Mouse (Mus musculus) left cerebral cortex, postnatal 25 days (tissue): ENCODE results near the gene Rsph1. TPM values are rescaled to one million over a fixed set of nuclear protein-coding genes. Genes with fewer than 3 reads are reported as not detected.

ENCODE experiments used
- DNase-seq, 2 experiments: peaks; one replicate each; pipeline ENCODE4 v3.0.0; 2022; ENCODE audit warnings: low spot score in 2 of 2, mixed read lengths in 1 of 2
- intact Hi-C: fragments of 180-260 bp; cut with DNase I; formaldehyde crosslinking; loops from one replicate; pipeline ENCODE4 v1.15.1; 2025
- total RNA-seq, 2 experiments: library from RNA; stranded (reverse); gene quantifications; 2 replicates each; pipeline ENCODE4 v1.2.3; 2021

Rsph1 gene
- total RNA-seq, 2 experiments from 2014 or later, result 16.7 to 17.7 TPM

DNA sequence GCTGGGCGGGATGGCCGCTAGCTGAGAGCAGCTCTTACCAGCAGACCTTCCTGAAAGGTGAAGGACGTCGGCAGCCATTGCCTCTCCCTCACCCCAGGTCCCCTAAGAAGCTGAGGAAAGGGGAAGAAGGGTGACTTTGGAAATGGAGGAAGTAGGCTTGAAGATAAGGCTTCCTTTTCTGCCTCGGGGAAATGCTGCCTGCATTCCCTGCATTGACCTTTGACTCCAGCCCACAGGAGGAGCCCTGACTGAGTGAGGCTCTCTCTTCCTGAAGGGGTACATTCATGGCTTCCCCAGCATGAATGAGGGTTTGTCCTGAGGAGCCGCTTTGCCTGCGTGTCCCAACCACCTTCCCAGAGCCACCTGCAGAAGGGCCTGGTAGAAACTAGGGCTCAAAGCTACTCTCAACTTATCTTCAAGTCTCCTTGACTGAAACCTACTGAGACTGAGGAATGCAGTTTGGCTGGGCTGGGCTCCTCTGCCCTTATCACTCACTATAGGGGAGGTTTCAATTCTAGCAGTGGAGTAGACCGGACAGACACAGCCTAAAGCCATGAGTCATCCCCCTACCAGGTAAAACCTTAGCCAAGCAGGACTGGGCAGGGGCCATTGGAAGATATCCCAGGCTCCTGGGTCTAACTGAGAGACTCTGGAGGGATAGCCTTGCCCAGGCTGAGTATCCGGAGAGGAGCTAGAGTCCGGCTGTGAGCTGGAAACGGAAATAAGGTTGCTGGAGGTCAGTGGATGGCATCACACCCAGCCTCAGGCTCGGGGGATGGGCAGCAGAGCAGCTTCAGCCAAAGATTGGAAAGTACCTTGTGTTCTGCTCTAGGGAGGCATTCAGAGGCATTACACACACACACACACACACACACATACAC lies 28.0 kb upstream of the Rsph1 start:
- intact Hi-C loops, result no loop called here
- DNase-seq, result no peak

DNA sequence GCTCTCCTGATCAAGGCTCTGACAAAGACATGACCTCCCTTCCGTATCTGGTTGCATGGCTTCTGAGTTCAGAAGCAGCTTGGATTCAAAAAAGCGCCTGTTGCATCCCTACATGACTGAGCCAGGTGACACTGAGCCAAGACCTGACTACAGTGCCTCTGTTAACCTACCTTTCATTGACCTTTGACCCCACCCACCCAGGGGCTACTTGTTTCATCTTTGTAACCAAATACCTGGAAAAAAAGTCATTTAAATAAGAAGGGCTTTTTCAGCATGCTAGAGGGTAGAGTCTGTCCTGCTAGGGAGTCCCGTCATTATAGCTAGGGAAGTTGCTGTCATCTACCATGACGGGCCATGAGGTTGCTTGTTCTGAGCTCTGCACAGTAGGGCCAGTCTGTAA lies 26.2 kb upstream of the Rsph1 start:
- no peak for DNase-seq
- intact Hi-C loops, result no loop called here

- intact Hi-C loops, result no loop called here
- no peak for DNase-seq
Observed at GRCm38 (mm10) chr17:31300736-31301135, 23.6 kb upstream of the Rsph1 start.

DNA sequence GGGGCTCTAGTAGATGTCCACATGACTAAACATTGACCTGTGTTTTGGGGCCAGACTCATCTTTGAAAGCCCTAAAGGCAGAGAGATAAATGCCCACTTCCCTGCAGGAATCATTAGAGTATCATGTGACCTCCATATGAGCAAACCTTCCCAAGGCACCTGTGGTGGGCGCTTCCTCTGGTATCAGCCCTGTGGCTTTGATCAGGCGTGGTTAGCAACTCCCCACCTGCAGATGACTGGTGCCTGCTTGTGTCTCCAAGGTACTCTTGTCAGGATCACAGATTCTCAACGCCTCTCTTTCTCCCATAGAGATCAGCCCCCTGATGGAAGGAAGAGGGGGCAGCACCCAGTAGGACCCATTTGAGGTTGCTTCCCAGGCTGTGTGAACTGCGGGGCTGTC lies 22.8 kb upstream of the Rsph1 start:
- DNase-seq, result no peak
- intact Hi-C loops, result no loop called here

GRCm38 (mm10) chr17:31298419-31299209 lies 21.4 kb upstream of the Rsph1 start:
- no peak for DNase-seq
- intact Hi-C loops, result no loop called here

GRCm38 (mm10) chr17:31297521-31297939 lies 20.3 kb upstream of the Rsph1 start:
- DNase-seq, result peak in 1 of 2 experiments; percentile 43
- intact Hi-C loops, result no loop called here

DNA sequence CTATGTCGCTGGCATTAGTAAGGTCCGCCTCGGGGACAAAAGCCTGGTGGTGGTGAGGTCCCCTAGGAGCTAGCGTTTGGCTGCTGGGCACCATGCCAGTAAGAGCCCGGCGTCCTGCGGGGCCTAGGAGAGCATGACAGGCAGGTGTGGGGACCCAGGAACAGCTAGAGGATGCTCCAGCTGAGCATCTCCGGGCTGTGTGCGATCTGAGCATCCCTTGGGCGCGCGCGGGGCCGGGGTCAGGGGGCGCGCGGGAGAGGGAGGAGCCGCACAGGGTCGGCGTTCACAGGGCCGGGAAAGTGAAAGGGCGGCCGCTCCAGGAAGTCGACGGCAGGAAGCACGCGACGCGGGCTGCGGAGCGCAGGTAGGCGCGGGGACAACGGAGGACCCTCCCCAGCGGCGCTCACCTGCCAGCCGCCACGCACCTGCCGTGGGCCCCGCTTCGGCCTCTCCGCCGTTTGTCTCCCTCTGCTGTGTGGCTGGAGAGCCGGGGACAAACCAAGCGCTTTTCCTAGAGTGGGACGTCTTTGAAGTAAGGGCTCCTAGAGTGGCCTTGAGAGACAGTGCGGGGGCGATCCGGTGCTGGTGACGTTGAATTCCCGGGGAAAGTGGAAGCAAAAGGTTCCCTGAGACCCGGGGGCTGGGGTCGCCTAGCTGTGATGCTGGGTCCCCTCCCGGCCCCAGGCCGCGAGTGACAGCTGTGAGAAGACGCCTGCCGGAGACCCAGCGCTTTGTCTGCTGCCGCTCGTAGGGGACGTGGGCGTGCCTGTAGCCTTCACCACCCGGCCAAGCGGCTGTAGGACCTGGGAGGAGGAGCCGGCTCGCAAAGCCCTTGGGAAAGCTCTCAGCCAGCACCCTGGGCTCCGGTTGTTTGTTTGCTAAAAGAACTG lies 19.0 kb upstream of the Rsph1 start:
- peak; percentile 73 to 82 for DNase-seq
- intact Hi-C loops, result no loop called here

GRCm38 (mm10) chr17:31295215-31295891 lies 18.2 kb upstream of the Rsph1 start:
- DNase-seq, result no peak

GRCm38 (mm10) chr17:31294363-31295214 lies 17.4 kb upstream of the Rsph1 start:
- no peak for DNase-seq
- intact Hi-C loops, result loop anchor here (1.0 kb wide), 1 partner anchor 40 kb away; no protein-coding TSS in a partner anchor

More at GRCm38 (mm10) chr17:31295215-31295891, 18.2 kb upstream of the Rsph1 start:
- intact Hi-C loops, result no loop called here

DNA sequence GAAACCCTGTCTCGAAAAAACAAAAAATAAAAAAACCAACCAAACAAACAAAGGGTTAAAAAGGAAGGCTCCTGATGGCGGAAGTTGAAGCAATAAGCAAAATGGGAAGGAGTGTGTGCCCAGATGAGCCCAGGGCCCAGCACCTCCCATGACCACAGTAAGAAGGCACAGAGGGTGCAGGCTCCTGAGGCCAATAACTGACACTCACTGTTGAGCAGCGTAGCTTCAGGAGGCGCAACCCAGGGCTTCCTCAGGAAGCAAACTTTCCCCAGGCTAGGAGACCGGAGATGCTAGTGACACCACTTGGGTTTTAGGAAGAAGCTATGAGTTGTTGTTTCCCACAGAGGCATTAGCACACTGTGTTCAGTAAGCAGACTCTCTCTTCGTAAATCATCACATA lies 13.7 kb upstream of the Rsph1 start:
- intact Hi-C loops, result no loop called here
- no peak for DNase-seq

- DNase-seq, result no peak
- intact Hi-C loops, result no loop called here
Observed at GRCm38 (mm10) chr17:31290311-31290710, 13.1 kb upstream of the Rsph1 start.

- intact Hi-C loops, result no loop called here
- no peak for DNase-seq
Observed at GRCm38 (mm10) chr17:31288999-31289726, 12.0 kb upstream of the Rsph1 start.

- intact Hi-C loops, result no loop called here
- DNase-seq, result no peak
Observed at GRCm38 (mm10) chr17:31287216-31287615, 10.0 kb upstream of the Rsph1 start.

DNA sequence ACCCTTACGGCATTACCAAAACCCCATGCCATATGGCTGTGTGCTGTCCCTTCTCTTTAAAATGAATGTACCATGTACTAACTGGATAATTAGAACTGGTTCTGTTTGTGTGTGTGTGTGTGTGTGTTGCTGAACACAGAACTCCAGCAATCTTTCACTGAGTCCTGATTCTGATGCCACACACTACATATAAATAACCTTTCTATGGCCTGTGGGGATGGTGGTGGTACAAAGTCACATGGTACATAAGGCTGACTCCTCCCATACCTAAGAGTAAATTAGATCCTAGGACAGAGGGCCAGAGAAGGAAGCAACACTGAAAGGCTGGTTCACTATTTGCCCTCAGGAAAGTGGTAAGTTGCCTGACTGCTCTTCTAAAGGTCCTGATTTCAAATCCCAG lies 9.3 kb upstream of the Rsph1 start, which contains the start of gene Slc37a1:
TSS of gene Slc37a1 (plus strand) at position 301 of the 400 bp plus-strand sequence.
- no peak for DNase-seq
- intact Hi-C loops, result no loop called here

DNA sequence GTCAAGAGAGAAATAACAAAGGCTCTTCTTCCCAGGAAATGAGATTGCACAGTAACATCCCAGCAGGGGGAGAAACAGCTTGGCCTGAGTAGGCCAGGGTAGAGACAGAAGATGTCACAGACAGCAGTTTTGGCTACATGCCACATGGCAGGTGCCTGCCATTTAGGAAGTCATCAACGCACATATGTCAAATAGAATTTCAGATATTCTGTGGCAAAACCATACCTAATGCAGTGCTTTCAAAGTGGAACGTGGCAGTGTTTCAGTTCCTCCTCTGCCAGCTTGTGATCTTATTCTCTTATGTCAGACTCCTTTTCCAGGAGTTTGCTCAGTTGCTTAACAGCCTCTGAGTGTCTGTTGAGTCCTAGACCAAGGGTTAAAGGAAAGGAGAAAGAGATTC lies 8.7 kb upstream of the Rsph1 start:
- intact Hi-C loops, result no loop called here

DNA sequence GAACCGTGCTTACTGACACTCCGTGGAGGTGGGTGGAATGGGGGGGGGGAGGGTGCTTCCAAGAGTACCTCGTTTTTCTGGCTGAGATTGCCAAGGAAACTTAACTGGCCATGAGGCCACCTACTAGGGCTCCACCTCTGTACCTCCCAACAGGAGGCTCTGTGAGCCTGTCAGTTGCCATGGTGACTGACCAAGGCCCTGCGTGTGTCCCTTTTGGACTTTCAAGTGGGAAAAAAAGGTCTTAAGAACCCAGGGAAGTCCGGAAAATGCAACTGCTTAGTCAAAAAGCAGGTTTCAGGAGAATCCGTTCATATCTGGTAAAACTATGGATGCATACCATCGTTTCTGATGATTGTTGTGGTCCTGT lies 5.5 kb upstream of the Rsph1 start:
- no peak for DNase-seq
- intact Hi-C loops, result loop anchor here (2.0 to 5.0 kb wide), 2 partner anchors 28 to 270 kb away; no protein-coding TSS in a partner anchor

More for the DNA sequence above, 8.7 kb upstream of the Rsph1 start:
- no peak for DNase-seq
